Mouse (Mus musculus) T-helper 2 cell (primary cell): ENCODE results near the gene Shoc2.

ENCODE experiments used
- in situ Hi-C: fragments of 300-600 bp; cut with MboI, MseI; formaldehyde crosslinking; loops from one replicate; pipeline ENCODE4 v1.15.1; 2025; ENCODE audit warnings: high pct_unique_total_duplicates

Gene Shoc2

DNA sequence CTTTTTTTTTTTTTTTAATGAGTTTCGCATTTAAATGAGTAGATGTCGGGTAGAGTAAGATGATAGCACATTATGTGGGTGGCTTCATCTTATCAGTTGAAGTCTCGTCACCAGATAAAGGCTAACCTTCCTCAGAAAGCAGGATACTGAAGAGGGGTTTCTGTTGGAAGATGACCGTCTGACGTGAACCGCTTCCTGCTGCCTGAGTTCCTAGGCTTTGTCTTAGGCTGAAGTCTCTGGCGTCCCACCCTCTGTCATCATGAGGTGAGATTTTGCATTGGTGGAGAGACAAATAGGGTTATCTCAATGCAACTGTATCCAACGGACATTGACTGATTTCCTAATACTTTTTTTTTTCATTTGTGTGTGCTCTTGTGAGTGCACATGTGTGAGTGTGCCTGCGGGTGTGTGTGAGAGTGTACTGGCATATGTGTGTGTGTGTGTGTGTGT lies 137.6 kb downstream of the Shoc2 start:
- in situ Hi-C loops, result no loop called here
